Mouse (Mus musculus) testis, adult 2 months (tissue): Measurements from ENCODE around the gene Tbcc. TPM values are rescaled to one million over a fixed set of nuclear protein-coding genes. Genes with fewer than 3 reads are reported as not detected.

Experiments
- H3K27ac ChIP-seq: fragments of 200-500 bp; 2 replicates; pipeline ENCODE4 v1.5.1; 2012; ENCODE audit warnings: low read depth, low read length; ENCODE audit not compliant: control insufficient read depth, insufficient read depth
- H3K27me3 ChIP-seq: fragments of 200-500 bp; 2 replicates; pipeline ENCODE4 v1.6.1; 2012; ENCODE audit warnings: mild to moderate bottlenecking, low read length, moderate library complexity; ENCODE audit not compliant: control insufficient read depth, insufficient read depth
- H3K36me3 ChIP-seq: fragments of 200-500 bp; 2 replicates; pipeline ENCODE4 v1.6.1; 2012; ENCODE audit warnings: mild to moderate bottlenecking, low read length; ENCODE audit not compliant: control insufficient read depth, insufficient read depth
- H3K4me1 ChIP-seq: fragments of 200-500 bp; 2 replicates; pipeline ENCODE4 v1.6.1; 2012; ENCODE audit warnings: low read length; ENCODE audit not compliant: control insufficient read depth, insufficient read depth
- H3K4me3 ChIP-seq: fragments of 200-500 bp; 2 replicates; pipeline ENCODE4 v1.5.1; 2012; ENCODE audit warnings: low read depth, mild to moderate bottlenecking, low read length, moderate library complexity, mixed read lengths; ENCODE audit not compliant: control insufficient read depth
- CTCF ChIP-seq: fragments of 200-500 bp; IDR thresholded peaks from 2 replicates; pipeline ENCODE4 v1.5.1; 2012; ENCODE audit warnings: low read depth, mild to moderate bottlenecking, inconsistent platforms, low read length, moderate library complexity; ENCODE audit not compliant: control insufficient read depth, insufficient read depth, insufficient replicate concordance
- POLR2A ChIP-seq: fragments of 200-500 bp; IDR thresholded peaks from 2 replicates; pipeline ENCODE4 v1.6.1; 2012; ENCODE audit warnings: low read depth, mild to moderate bottlenecking, inconsistent platforms, low read length, moderate library complexity; ENCODE audit not compliant: control insufficient read depth
- polyA plus RNA-seq: library from polyadenylated mRNA; depleted of rRNA; stranded (reverse); fragments of >200 nt; gene quantifications from 2 replicates; pipeline ENCODE4 v1.2.3, GENCODE M21; 2012; rRNA removed

Tbcc gene
- polyA plus RNA-seq, 1 experiment = 54.5 TPM

DNA sequence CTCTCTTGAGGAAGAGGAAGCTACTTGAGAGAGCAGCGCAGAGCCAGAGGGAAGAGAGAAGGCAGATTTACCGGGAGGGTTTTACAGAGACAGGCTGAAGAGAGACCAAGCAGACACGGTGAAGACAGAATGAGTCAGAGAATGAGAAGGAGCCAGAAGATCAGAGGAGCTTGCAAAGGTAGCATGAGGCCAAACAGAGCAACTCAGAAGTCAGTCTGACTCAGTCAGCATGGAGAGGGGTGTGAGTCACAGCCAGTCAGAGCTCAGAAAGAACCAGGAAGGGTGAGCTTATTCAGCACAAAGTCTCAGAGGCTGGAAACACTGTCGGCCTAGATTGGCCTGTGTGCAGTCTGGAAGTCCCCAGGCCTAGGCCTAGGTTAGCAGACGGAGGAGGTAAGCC lies 42.5 kb downstream of the Tbcc start:
- Histone ChIP-seq H3K4me1 (no peaks in the 10 kb centered on the region), H3K36me3 (no peaks in the 10 kb centered on the region), H3K27ac (no peak overlapping the region), H3K27me3 (no peaks in the 10 kb centered on the region), H3K4me3 (no peak overlapping the region)
- no peak for TF ChIP-seq CTCF
- TF ChIP-seq POLR2A = no peak

DNA sequence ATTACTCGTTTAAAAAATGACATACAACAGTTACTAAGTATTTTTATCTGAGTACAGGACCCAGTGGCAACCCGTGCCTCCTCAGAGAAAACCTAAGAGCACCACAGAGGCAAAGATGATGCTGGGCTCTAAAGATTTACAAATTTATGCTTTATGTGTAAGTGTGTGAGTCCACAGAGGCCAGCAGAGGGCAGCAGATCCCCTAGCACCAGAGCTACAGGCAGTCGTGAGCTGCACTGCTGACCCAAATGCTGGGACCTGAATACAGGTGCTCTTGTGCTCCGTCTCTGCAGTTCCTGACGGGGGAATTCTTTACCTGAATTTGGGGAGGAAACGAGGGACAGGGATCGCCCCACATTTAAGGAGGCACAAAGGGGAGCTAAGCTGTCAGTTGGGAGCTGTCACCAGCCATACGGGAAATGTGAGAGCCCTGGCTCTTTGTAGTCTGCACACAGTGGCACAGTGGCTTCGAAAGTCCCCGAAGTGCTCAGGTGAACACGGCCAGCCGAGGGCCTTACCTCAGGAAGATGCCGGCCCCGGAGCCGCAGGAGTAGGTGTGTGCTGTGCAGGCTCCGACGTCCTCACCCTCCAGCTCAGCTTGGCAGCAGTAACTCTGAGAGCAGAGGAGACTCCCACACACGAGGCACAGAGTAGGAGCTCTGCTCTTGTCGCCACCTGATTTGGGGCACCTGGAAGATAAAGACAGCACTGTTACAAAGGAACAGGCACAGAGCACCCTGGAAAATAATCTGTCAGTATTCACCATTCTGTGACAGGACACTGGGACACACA lies 43.3 kb downstream of the Tbcc start:
- TF ChIP-seq POLR2A = no peak
- TF ChIP-seq CTCF = peak; percentile 54; the same call in 1 of the 2 replicates
- no peaks in the 10 kb centered on the region for H3K36me3 ChIP-seq

DNA sequence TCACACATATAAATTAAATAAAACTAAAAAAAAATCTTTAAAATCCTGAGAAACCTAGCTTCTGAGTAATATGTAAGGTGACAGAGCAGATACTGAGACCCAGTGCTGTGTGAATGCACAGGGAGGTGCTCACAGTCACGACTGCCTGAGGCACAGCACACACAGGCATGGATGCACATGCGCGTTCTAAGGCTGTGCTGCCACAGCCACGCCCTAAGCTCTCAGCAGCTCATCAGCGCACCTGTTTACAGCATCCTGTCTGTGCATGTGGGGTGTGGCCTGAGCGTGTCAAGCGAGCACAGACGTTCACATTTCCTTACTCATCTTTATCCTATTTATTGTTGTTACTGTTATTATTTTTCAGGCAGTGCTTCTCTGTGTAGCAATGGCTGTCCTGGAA lies 50.0 kb downstream of the Tbcc start:
- Histone ChIP-seq H3K36me3 (no peaks in the 10 kb centered on the region; the same call in 1 of the 2 replicates), H3K27me3 (no peaks in the 10 kb centered on the region), H3K4me1 (no peaks in the 10 kb centered on the region), H3K4me3 (no peak overlapping the region), H3K27ac (no peak overlapping the region)
- TF ChIP-seq CTCF (no peak), POLR2A (no peak)

More for the DNA sequence above, 43.3 kb downstream of the Tbcc start:
- Histone ChIP-seq H3K4me1 (no peaks in the 10 kb centered on the region), H3K4me3 (no peak overlapping the region), H3K27ac (no peak overlapping the region), H3K27me3 (no peaks in the 10 kb centered on the region)

Other genes starting within 250 kb of the Tbcc start
- gene Klc4, start 244.7 kb upstream of the Tbcc start, polyA plus RNA-seq = 20.7 and 22.7 TPM in 2 replicates
- 25.5 and 33.7 TPM in 2 replicates for gene Mrpl2, start 244.5 kb upstream of the Tbcc start, polyA plus RNA-seq
- 6.7 and 7.6 TPM in 2 replicates for gene Cul7, start 240.3 kb upstream of the Tbcc start, polyA plus RNA-seq
- 11.2 and 12.5 TPM in 2 replicates for gene Rrp36, start 216.3 kb upstream of the Tbcc start, polyA plus RNA-seq
- gene Mea1, start 211.9 kb upstream of the Tbcc start, polyA plus RNA-seq = 1,562 and 1,699 TPM in 2 replicates
- 626 and 644 TPM in 2 replicates for gene Klhdc3, start 209.8 kb upstream of the Tbcc start, polyA plus RNA-seq
- 12.4 and 12.9 TPM in 2 replicates for gene Ppp2r5d, start 185.6 kb upstream of the Tbcc start, polyA plus RNA-seq
- 43.4 and 43.9 TPM in 2 replicates for gene Pex6, start 179.2 kb upstream of the Tbcc start, polyA plus RNA-seq
- gene Gnmt, start 161.5 kb upstream of the Tbcc start, polyA plus RNA-seq = 2.3 and 3.7 TPM in 2 replicates
- 18.9 and 20.6 TPM in 2 replicates for gene Cnpy3, start 138.5 kb upstream of the Tbcc start, polyA plus RNA-seq
- gene Ptcra, start 127.0 kb upstream of the Tbcc start, polyA plus RNA-seq = 0.18 and 0.23 TPM in 2 replicates
- gene 2310039H08Rik, start 118.0 kb upstream of the Tbcc start, polyA plus RNA-seq = 86.6 and 89.2 TPM in 2 replicates
- gene Rpl7l1, start 108.0 kb upstream of the Tbcc start, polyA plus RNA-seq = 13.3 and 14.1 TPM in 2 replicates
- gene Bicral, start 32.2 kb upstream of the Tbcc start, polyA plus RNA-seq = 11.0 and 13.2 TPM in 2 replicates
- gene Prph2, start 19.8 kb downstream of the Tbcc start, polyA plus RNA-seq = 2.0 and 2.9 TPM in 2 replicates
- 7.1 and 10.2 TPM in 2 replicates for gene Ubr2, start 119.9 kb downstream of the Tbcc start, polyA plus RNA-seq